Comparison of ENCODE assay signal across 21 mouse cellular contexts in the genomic region with DNA sequence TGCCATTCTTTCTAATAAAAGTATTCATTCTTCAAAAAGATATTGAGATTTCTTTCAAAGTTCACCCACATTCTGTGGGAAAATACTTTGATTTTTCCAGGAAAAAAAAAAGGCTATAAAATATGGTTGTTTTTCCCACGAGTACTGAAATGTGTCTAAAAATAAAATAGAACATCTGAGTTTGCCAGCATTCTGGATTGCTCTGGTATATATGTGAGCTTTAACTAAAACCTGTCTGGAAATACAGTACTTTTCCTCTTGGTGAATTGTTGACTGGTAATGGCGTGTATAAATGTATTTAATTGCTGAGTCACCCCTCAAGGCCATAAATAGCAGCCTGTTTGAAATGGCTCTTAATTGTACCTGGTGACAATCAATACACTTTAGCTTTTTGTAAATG.
"Had no signal": no experiment of that assay in that cellular context is flagged by ENCODE, and none has a peak within 500 bp of the region (broad histone marks: within the 10 kb centered on the region; RNA-seq: fewer than 3 reads in every experiment).

No protein-coding gene starts in this region.

- H3K4me1 ChIP-seq: kidney, embryonic 15.5 days; limb, embryonic 12.5 days; limb, embryonic 15.5 days; stomach, embryonic 15.5 days had no signal

- H3K4me3 ChIP-seq: kidney, embryonic 15.5 days; limb, embryonic 12.5 days; limb, embryonic 15.5 days; midbrain, embryonic 13.5 days; stomach, embryonic 15.5 days had no signal

- ATAC-seq: liver, postnatal 0 days; lung, postnatal 0 days; midbrain, embryonic 13.5 days had no signal

- H3K9me3 ChIP-seq: kidney, embryonic 15.5 days; limb, embryonic 12.5 days; limb, embryonic 15.5 days; midbrain, embryonic 13.5 days; stomach, embryonic 15.5 days had no signal

- H3K27ac ChIP-seq: kidney, embryonic 15.5 days; limb, embryonic 12.5 days; limb, embryonic 15.5 days; liver, embryonic 14.5 days; macrophage; midbrain, embryonic 13.5 days; stomach, embryonic 15.5 days had no signal

- H3K36me3 ChIP-seq: kidney, embryonic 15.5 days; limb, embryonic 12.5 days; limb, embryonic 15.5 days; midbrain, embryonic 13.5 days; stomach, embryonic 15.5 days had no signal

- H3K4me2 ChIP-seq: kidney, embryonic 15.5 days; limb, embryonic 12.5 days; limb, embryonic 15.5 days; liver, embryonic 11.5 days; lung, embryonic 14.5 days; midbrain, embryonic 13.5 days; stomach, embryonic 15.5 days had no signal

- DNase-seq: kidney, adult 11 months; kidney, adult 8-10 months; kidney, postnatal 10 days; kidney, postnatal 36 days; layer of hippocampus, adult 9-11 months; liver, postnatal 0 days; lung, embryonic 14.5 days; right cerebral cortex, adult 18-20 months; right cerebral cortex, postnatal 14 days; spleen, adult 18-20 months; thymus, adult 18-20 months; thymus, postnatal 36 days had no signal

- H3K27me3 ChIP-seq: kidney, embryonic 15.5 days; limb, embryonic 12.5 days; limb, embryonic 15.5 days; midbrain, embryonic 13.5 days; stomach, embryonic 15.5 days had no signal

- H3K9ac ChIP-seq: kidney, embryonic 15.5 days; limb, embryonic 12.5 days; limb, embryonic 15.5 days; liver, embryonic 14.5 days; liver, postnatal 0 days; lung, embryonic 14.5 days; midbrain, embryonic 13.5 days; stomach, embryonic 15.5 days had no signal
